9 mouse cellular contexts compared by ENCODE assay signal in genomic region chr1:6135066-6135465, GRCm38 (mm10).
DNase-seq lines count a peak whose midpoint lies in the region; ATAC-seq and TF ChIP-seq lines count a peak whose summit lies in the region.
"Had no signal": no experiment of that assay in that cellular context is flagged by ENCODE, and none has a peak within 500 bp of the region (broad histone marks: within the 10 kb centered on the region; RNA-seq: fewer than 3 reads in every experiment).

No protein-coding gene starts in this region.

- WGBS in liver, adult 2 months, result 19% methylated on average over 3 of the region's 3 CpGs
- 14% methylated on average over 3 of the region's 3 CpGs for WGBS in liver, embryonic 11.5 days
- WGBS in neural tube, embryonic 14.5 days, result 21% methylated on average over 3 of the region's 3 CpGs
- WGBS in heart, embryonic 10.5 days, result 21% methylated on average over 3 of the region's 3 CpGs

- H3K4me2 ChIP-seq in liver, embryonic 11.5 days, result no peak overlapping the region
- H3K4me2 ChIP-seq in neural tube, embryonic 14.5 days (ENCODE audit: low read depth, low read length), result no peak overlapping the region

- no peak for TF ChIP-seq POLR2A in liver, adult 2 months (IDR thresholded peaks at IDR 0.05; ENCODE audit: extremely low read depth, insufficient read depth, low read length)

- no peaks in the 10 kb centered on the region for H3K27me3 ChIP-seq in liver, adult 2 months (ENCODE audit: control insufficient read depth, insufficient read depth, low read length)
- no peaks in the 10 kb centered on the region for H3K27me3 ChIP-seq in liver, embryonic 11.5 days (replicated peaks; ENCODE audit: control insufficient read depth, insufficient read depth, low read length)
- no peaks in the 10 kb centered on the region for H3K27me3 ChIP-seq in neural tube, embryonic 14.5 days (ENCODE audit: control insufficient read depth, insufficient read depth, low read length)
- H3K27me3 ChIP-seq in heart, embryonic 10.5 days (ENCODE audit: insufficient read depth, poor library complexity, severe bottlenecking), result no peaks in the 10 kb centered on the region

- TF ChIP-seq CTCF in liver, adult 2 months (IDR thresholded peaks at IDR 0.05; ENCODE audit: low read depth, low read length), result 0 out of 2 replicates have a peak, but pooled peaks have one; percentile 22

- no peaks in the 10 kb centered on the region for H3K9me3 ChIP-seq in liver, embryonic 11.5 days (ENCODE audit: control insufficient read depth, low read length)
- H3K9me3 ChIP-seq in neural tube, embryonic 14.5 days (ENCODE audit: control insufficient read depth, low read length), result no peaks in the 10 kb centered on the region
- H3K9me3 ChIP-seq in heart, embryonic 10.5 days, result no peaks in the 10 kb centered on the region

- H3K9ac ChIP-seq in liver, adult 2 months (ENCODE audit: low read depth, low read length), result no peak overlapping the region
- H3K9ac ChIP-seq in liver, embryonic 11.5 days (ENCODE audit: low read depth, low read length), result no peak overlapping the region
- no peak overlapping the region for H3K9ac ChIP-seq in neural tube, embryonic 14.5 days (replicated peaks; ENCODE audit: low read depth, low read length)

- no peaks in the 10 kb centered on the region for H3K4me1 ChIP-seq in liver, adult 2 months (ENCODE audit: control insufficient read depth, insufficient read depth, low read length)
- H3K4me1 ChIP-seq in liver, embryonic 11.5 days (replicated peaks; ENCODE audit: control insufficient read depth, insufficient read depth, low read length), result no peaks in the 10 kb centered on the region
- no peaks in the 10 kb centered on the region for H3K4me1 ChIP-seq in neural tube, embryonic 14.5 days (ENCODE audit: control insufficient read depth, insufficient read depth, low read length)
- no peaks in the 10 kb centered on the region for H3K4me1 ChIP-seq in heart, embryonic 10.5 days

- no peaks in the 10 kb centered on the region for H3K79me2 ChIP-seq in liver, adult 2 months (ENCODE audit: control insufficient read depth, insufficient read depth, low read length)

- peak; percentile 5 for DNase-seq in adrenal gland, postnatal 14 days
- no peak for DNase-seq in adrenal gland, postnatal 25 days
- peak; percentile 17 for DNase-seq in liver, adult 2 months (ENCODE audit: extremely low read depth, low read depth, low spot score)
- DNase-seq in liver, embryonic 11.5 days (ENCODE audit: low spot score), result no peak
- peak; percentile 20 for DNase-seq in embryo, embryonic 9.5 days (ENCODE audit: extremely low spot score)
- no peak for DNase-seq in gastrocnemius, postnatal 10 days
- DNase-seq in heart, embryonic 10.5 days (ENCODE audit: low spot score), result no peak

- no peak for ATAC-seq in liver, embryonic 11.5 days (replicated peaks; ENCODE audit: low FRiP score)
- ATAC-seq in neural tube, embryonic 14.5 days (ENCODE audit: low read depth), result peak; percentile 49; the same call in 1 of the 2 replicates

- H3K36me3 ChIP-seq in liver, adult 2 months (ENCODE audit: control insufficient read depth, insufficient read depth, low read length), result no peaks in the 10 kb centered on the region
- H3K36me3 ChIP-seq in liver, embryonic 11.5 days (ENCODE audit: control insufficient read depth, insufficient read depth, low read length), result no peaks in the 10 kb centered on the region
- no peaks in the 10 kb centered on the region for H3K36me3 ChIP-seq in neural tube, embryonic 14.5 days (ENCODE audit: control insufficient read depth, insufficient read depth, low read length)
- no peaks in the 10 kb centered on the region for H3K36me3 ChIP-seq in heart, embryonic 10.5 days

- no peak overlapping the region for H3K27ac ChIP-seq in liver, adult 2 months (replicated peaks; ENCODE audit: insufficient read depth, low read depth, low read length)
- H3K27ac ChIP-seq in liver, embryonic 11.5 days (ENCODE audit: low read depth, low read length), result no peak overlapping the region
- H3K27ac ChIP-seq in neural tube, embryonic 14.5 days (ENCODE audit: low read depth, low read length), result no peak overlapping the region
- no peak overlapping the region for H3K27ac ChIP-seq in heart, embryonic 10.5 days
- H3K27ac ChIP-seq: macrophage had no signal

- no peak overlapping the region for H3K4me3 ChIP-seq in liver, adult 2 months (ENCODE audit: insufficient read depth, low read depth, low read length)
- no peak overlapping the region for H3K4me3 ChIP-seq in liver, embryonic 11.5 days (ENCODE audit: low read depth, low read length)
- no peak overlapping the region for H3K4me3 ChIP-seq in neural tube, embryonic 14.5 days (ENCODE audit: low read depth, low read length)
- no peak overlapping the region for H3K4me3 ChIP-seq in heart, embryonic 10.5 days

Comparison
In these comparisons a context has a peak if more than half of its experiments do, and no peak if none do; other contexts are left out.
1. DNase-seq: peak in adrenal gland, postnatal 14 days (single experiment), liver, adult 2 months (single experiment) and embryo, embryonic 9.5 days (single experiment); none in adrenal gland, postnatal 25 days (single experiment), liver, embryonic 11.5 days (single experiment), gastrocnemius, postnatal 10 days (single experiment) and heart, embryonic 10.5 days (single experiment).